Mouse (Mus musculus): ENCODE measurements around the gene Plpp3.

DNA sequence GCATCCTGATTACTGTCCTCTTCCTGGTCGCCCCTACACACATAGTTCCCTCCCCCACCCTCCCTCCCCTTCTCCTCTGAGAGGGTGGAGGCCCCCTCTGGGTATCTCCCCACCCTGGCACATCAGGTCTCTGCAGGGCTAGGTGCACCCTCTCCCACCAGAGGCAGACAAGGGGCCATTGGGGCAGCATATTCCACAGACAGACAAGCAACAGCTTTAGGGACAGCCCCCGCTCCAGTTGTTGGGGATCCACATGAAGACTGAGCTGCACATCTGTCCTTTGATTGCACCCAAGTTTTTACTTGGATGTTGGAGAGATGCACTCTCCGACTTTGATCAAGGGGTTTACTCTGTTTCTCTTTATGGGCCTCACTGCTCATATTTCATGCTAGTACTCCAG, 43.7 kb upstream of the Plpp3 start:
- TF ChIP-seq GATA1 (IDR thresholded peaks at IDR 0.05; ENCODE audit: borderline replicate concordance, low read length) (no peak), FLI1 (IDR thresholded peaks at IDR 0.05; ENCODE audit: low read length) (no peak)
